Mouse (Mus musculus) right cerebral cortex, postnatal 25 days (tissue): ENCODE measurements around the gene D230025D16Rik.

Source experiments
- DNase-seq: peaks from one replicate; pipeline ENCODE4 v3.0.0; 2022

The D230025D16Rik gene

GRCm38 (mm10) chr8:105294776-105295175 lies 69.8 kb downstream of the D230025D16Rik start:
- no peak for DNase-seq

GRCm38 (mm10) chr8:105295256-105295655 lies 70.3 kb downstream of the D230025D16Rik start:
- no peak for DNase-seq

- DNase-seq: no peak
Measured at GRCm38 (mm10) chr8:105295895-105296573, 71.1 kb downstream of the D230025D16Rik start, which contains the start of gene Exoc3l. Exoc3l (minus strand) TSS chr8:105296101.

- peak; percentile 94 for DNase-seq
Measured at GRCm38 (mm10) chr8:105297511-105298192, 72.7 kb downstream of the D230025D16Rik start, which contains the start of gene E2f4. E2f4 (plus strand) TSS chr8:105297663.

- no peak for DNase-seq
Measured at GRCm38 (mm10) chr8:105298351-105299252, 73.7 kb downstream of the D230025D16Rik start.

GRCm38 (mm10) chr8:105299962-105300361 lies 75.0 kb downstream of the D230025D16Rik start:
- DNase-seq: no peak
